Comparison of ENCODE assay signal across 23 mouse cellular contexts in the genomic region with DNA sequence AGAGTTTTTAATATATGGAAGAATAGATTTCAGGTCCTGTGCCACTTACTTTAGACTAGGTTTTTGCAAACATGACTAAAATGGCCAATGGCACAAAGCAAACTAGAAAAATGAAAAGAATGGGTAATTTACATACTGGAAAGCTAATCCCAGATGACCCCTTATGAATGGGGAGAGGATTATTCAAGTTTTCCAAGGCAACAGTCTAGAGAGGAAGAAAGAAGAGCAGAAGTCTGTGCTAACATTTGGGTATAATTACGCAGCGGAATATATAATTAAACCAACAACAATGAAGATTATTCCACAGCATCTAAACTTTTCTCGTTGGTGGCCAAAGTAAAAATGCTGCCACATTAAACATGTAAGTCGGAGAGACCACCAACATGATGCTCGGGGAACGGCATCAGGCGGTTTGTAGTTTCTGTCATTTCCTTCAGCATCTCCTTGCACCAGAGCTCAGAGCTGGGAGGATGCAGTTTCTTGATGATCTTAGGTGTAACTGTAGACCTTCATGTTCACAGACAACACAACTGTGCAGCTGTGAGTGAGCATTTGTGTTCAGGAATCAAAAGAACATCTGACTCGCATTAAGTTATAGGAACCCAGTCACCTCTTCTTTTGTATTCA. TPM values are rescaled to one million over a fixed set of nuclear protein-coding genes. Genes with fewer than 3 reads are reported as not detected.
A peak's percentile ranks its signal among the peaks of the same experiment; 100 is the strongest.
DNase-seq lines count a peak whose midpoint lies in the region; ATAC-seq and TF ChIP-seq lines count a peak whose summit lies in the region.
"Had no signal": no experiment of that assay in that cellular context is flagged by ENCODE, and none has a peak within 500 bp of the region (broad histone marks: within the 10 kb centered on the region; RNA-seq: fewer than 3 reads in every experiment).

No protein-coding gene starts in this region.

- no peak overlapping the region for H3K9ac ChIP-seq in embryonic facial prominence, embryonic 13.5 days
- no peak overlapping the region for H3K9ac ChIP-seq in midbrain, postnatal 0 days (replicated peaks; ENCODE audit: low read length, poor library complexity, severe bottlenecking)
- H3K9ac ChIP-seq in midbrain, embryonic 12.5 days (replicated peaks): no peak overlapping the region
- H3K9ac ChIP-seq in midbrain, embryonic 14.5 days (replicated peaks; ENCODE audit: low read length): no peak overlapping the region
- H3K9ac ChIP-seq: forebrain, embryonic 12.5 days had no signal

- 0 out of 2 replicates have a peak overlapping the region, but pooled peaks have one; percentile 29 for H3K27ac ChIP-seq in embryonic facial prominence, embryonic 13.5 days
- no peak overlapping the region for H3K27ac ChIP-seq in embryonic facial prominence, embryonic 10.5 days (replicated peaks)
- H3K27ac ChIP-seq in midbrain, embryonic 10.5 days (replicated peaks): peak overlapping the region; percentile 70
- H3K27ac ChIP-seq in midbrain, postnatal 0 days (ENCODE audit: low read depth, low read length): no peak overlapping the region
- H3K27ac ChIP-seq in midbrain, embryonic 12.5 days (replicated peaks): 0 out of 2 replicates have a peak overlapping the region, but pooled peaks have one; percentile 7
- no peak overlapping the region for H3K27ac ChIP-seq in midbrain, embryonic 14.5 days (replicated peaks; ENCODE audit: low read depth, low read length)
- H3K27ac ChIP-seq: forebrain, embryonic 12.5 days had no signal

- ATAC-seq in embryonic facial prominence, embryonic 13.5 days (ENCODE audit: insufficient number of reproducible peaks, insufficient read depth, low FRiP score, low TSS enrichment, low read depth): no peak
- ATAC-seq in midbrain, postnatal 0 days (ENCODE audit: low FRiP score): no peak
- peak; percentile 64; the same call in 1 of the 2 replicates for ATAC-seq in midbrain, embryonic 12.5 days (ENCODE audit: low FRiP score, low read depth)
- ATAC-seq in midbrain, embryonic 14.5 days (ENCODE audit: low FRiP score, low TSS enrichment): no peak
- ATAC-seq: activated CD4-positive, CD25-positive, alpha-beta regulatory T cell, adult 4 months; CD4-positive, CD25-positive, alpha-beta regulatory T cell, adult 4 months; forebrain, embryonic 14.5 days; forebrain, embryonic 16.5 days; Patski had no signal

- H3K4me3 ChIP-seq in embryonic facial prominence, embryonic 13.5 days: no peak overlapping the region
- H3K4me3 ChIP-seq in embryonic facial prominence, embryonic 10.5 days: no peak overlapping the region
- no peak overlapping the region for H3K4me3 ChIP-seq in midbrain, embryonic 10.5 days
- no peak overlapping the region for H3K4me3 ChIP-seq in midbrain, postnatal 0 days (ENCODE audit: low read depth, low read length)
- H3K4me3 ChIP-seq in midbrain, embryonic 12.5 days: no peak overlapping the region
- no peak overlapping the region for H3K4me3 ChIP-seq in midbrain, embryonic 14.5 days (replicated peaks; ENCODE audit: low read depth, low read length)
- H3K4me3 ChIP-seq: forebrain, embryonic 12.5 days had no signal

- H3K4me2 ChIP-seq in embryonic facial prominence, embryonic 13.5 days: no peak overlapping the region
- H3K4me2 ChIP-seq in midbrain, postnatal 0 days (ENCODE audit: low read depth, low read length, poor library complexity, severe bottlenecking): no peak overlapping the region
- H3K4me2 ChIP-seq in midbrain, embryonic 12.5 days (replicated peaks): no peak overlapping the region
- no peak overlapping the region for H3K4me2 ChIP-seq in midbrain, embryonic 14.5 days (ENCODE audit: low read length)
- H3K4me2 ChIP-seq: forebrain, embryonic 12.5 days had no signal

- no peaks in the 10 kb centered on the region for H3K27me3 ChIP-seq in embryonic facial prominence, embryonic 13.5 days
- H3K27me3 ChIP-seq in embryonic facial prominence, embryonic 10.5 days (replicated peaks; ENCODE audit: low read depth, poor library complexity, severe bottlenecking): no peaks in the 10 kb centered on the region
- no peaks in the 10 kb centered on the region for H3K27me3 ChIP-seq in midbrain, embryonic 10.5 days (ENCODE audit: low read depth, poor library complexity, severe bottlenecking)
- no peaks in the 10 kb centered on the region for H3K27me3 ChIP-seq in midbrain, postnatal 0 days (ENCODE audit: insufficient read depth, low read length)
- no peaks in the 10 kb centered on the region for H3K27me3 ChIP-seq in midbrain, embryonic 12.5 days
- H3K27me3 ChIP-seq in midbrain, embryonic 14.5 days (ENCODE audit: control insufficient read depth, insufficient read depth, low read length): no peaks in the 10 kb centered on the region
- H3K27me3 ChIP-seq: CH12.LX; forebrain, embryonic 12.5 days; Patski had no signal

- no peak for TF ChIP-seq CTCF in midbrain, postnatal 0 days (IDR thresholded peaks at IDR 0.05)

- no peaks in the 10 kb centered on the region for H3K4me1 ChIP-seq in embryonic facial prominence, embryonic 13.5 days
- H3K4me1 ChIP-seq in embryonic facial prominence, embryonic 10.5 days: 0 out of 2 replicates have a peak, but pooled peaks cover 2% of the 10 kb centered on the region
- H3K4me1 ChIP-seq in midbrain, embryonic 10.5 days: peaks cover 28% of the 10 kb centered on the region
- H3K4me1 ChIP-seq in midbrain, postnatal 0 days (ENCODE audit: insufficient read depth, low read length): no peaks in the 10 kb centered on the region
- peaks cover 5% of the 10 kb centered on the region; the same call in 1 of the 2 replicates for H3K4me1 ChIP-seq in midbrain, embryonic 12.5 days
- H3K4me1 ChIP-seq in midbrain, embryonic 14.5 days (ENCODE audit: control insufficient read depth, insufficient read depth, low read length): no peaks in the 10 kb centered on the region

- DNase-seq in embryonic facial prominence, embryonic 10.5 days (ENCODE audit: low spot score): no peak
- DNase-seq in midbrain, embryonic 10.5 days (ENCODE audit: low spot score): no peak
- DNase-seq in midbrain, postnatal 0 days (ENCODE audit: low spot score): no peak
- no peak for DNase-seq in midbrain, embryonic 14.5 days
- DNase-seq: adrenal gland, adult 8-10 months; adrenal gland, postnatal 14 days; adrenal gland, postnatal 36 days; B cell, adult 2 months; cerebellum, adult 11-12 months; cerebellum, adult 2 months; cerebellum, adult 9-10 months; cerebellum, postnatal 10 days; cerebellum, postnatal 25 days had no signal

- no peaks in the 10 kb centered on the region for H3K36me3 ChIP-seq in embryonic facial prominence, embryonic 13.5 days
- H3K36me3 ChIP-seq in embryonic facial prominence, embryonic 10.5 days (replicated peaks): no peaks in the 10 kb centered on the region
- H3K36me3 ChIP-seq in midbrain, embryonic 10.5 days: no peaks in the 10 kb centered on the region
- H3K36me3 ChIP-seq in midbrain, postnatal 0 days (ENCODE audit: insufficient read depth, low read length): no peaks in the 10 kb centered on the region
- H3K36me3 ChIP-seq in midbrain, embryonic 12.5 days: no peaks in the 10 kb centered on the region
- H3K36me3 ChIP-seq in midbrain, embryonic 14.5 days (ENCODE audit: control insufficient read depth, insufficient read depth, low read length): no peaks in the 10 kb centered on the region
- H3K36me3 ChIP-seq: forebrain, embryonic 12.5 days; G1E had no signal

- no peaks in the 10 kb centered on the region for H3K9me3 ChIP-seq in embryonic facial prominence, embryonic 13.5 days
- H3K9me3 ChIP-seq in embryonic facial prominence, embryonic 10.5 days: no peaks in the 10 kb centered on the region
- H3K9me3 ChIP-seq in midbrain, embryonic 10.5 days (replicated peaks): no peaks in the 10 kb centered on the region
- no peaks in the 10 kb centered on the region for H3K9me3 ChIP-seq in midbrain, postnatal 0 days (ENCODE audit: low read length)
- H3K9me3 ChIP-seq in midbrain, embryonic 12.5 days: no peaks in the 10 kb centered on the region
- H3K9me3 ChIP-seq in midbrain, embryonic 14.5 days (ENCODE audit: control insufficient read depth, low read length): no peaks in the 10 kb centered on the region
- H3K9me3 ChIP-seq: forebrain, embryonic 12.5 days; G1E had no signal

- WGBS in embryonic facial prominence, embryonic 13.5 days: 61% methylated on average over 8 of the region's 8 CpGs
- 88% methylated on average over 8 of the region's 8 CpGs for WGBS in embryonic facial prominence, embryonic 10.5 days
- 75% methylated on average over 8 of the region's 8 CpGs for WGBS in midbrain, embryonic 10.5 days
- 54% methylated on average over 8 of the region's 8 CpGs for WGBS in midbrain, postnatal 0 days
- 35% methylated on average over 8 of the region's 8 CpGs for WGBS in midbrain, embryonic 12.5 days
- WGBS in midbrain, embryonic 14.5 days: 49% methylated on average over 8 of the region's 8 CpGs

RNA-seq across cellular contexts. Expression of a gene that starts 51.2 kb away (rescaled TPM):
- polyA plus RNA-seq in embryonic facial prominence, embryonic 13.5 days (2015; fragmentation: Nextera tagmentation; extraction: Ambion mirVana): 17.0 and 21.1 TPM in 2 replicates
- polyA plus RNA-seq in embryonic facial prominence, embryonic 10.5 days (2016; fragmentation: Nextera tagmentation; extraction: Ambion mirVana): 7.7 and 8.5 TPM in 2 replicates
- polyA plus RNA-seq in midbrain, embryonic 10.5 days (2016; fragmentation: Nextera tagmentation; extraction: Ambion mirVana): 8.8 and 9.9 TPM in 2 replicates
- total RNA-seq in midbrain, postnatal 0 days (2014; rRNA removed): 12.9 and 14.6 TPM in 2 replicates
- polyA plus RNA-seq in midbrain, postnatal 0 days (2015; fragmentation: Nextera tagmentation; extraction: Ambion mirVana): 4.1 and 5.3 TPM in 2 replicates
- 10.9 and 12.2 TPM in 2 replicates for polyA plus RNA-seq in midbrain, embryonic 12.5 days (2016; fragmentation: Nextera tagmentation; extraction: Ambion mirVana)
- 8.1 and 10.4 TPM in 2 replicates for polyA plus RNA-seq in midbrain, embryonic 14.5 days (2014; fragmentation: Nextera tagmentation; extraction: Ambion mirVana)
- total RNA-seq: CH12.LX had no signal
- polyA plus RNA-seq: activated CD4-positive, CD25-positive, alpha-beta regulatory T cell, adult 4 months had no signal

Comparison
In these comparisons a context has a peak if more than half of its experiments do, and no peak if none do; other contexts are left out.
1. H3K27ac ChIP-seq: peak in embryonic facial prominence, embryonic 13.5 days (single experiment), midbrain, embryonic 10.5 days (single experiment) and midbrain, embryonic 12.5 days (single experiment); none in embryonic facial prominence, embryonic 10.5 days (single experiment), midbrain, postnatal 0 days (single experiment) and midbrain, embryonic 14.5 days (single experiment).